Mouse (Mus musculus): ENCODE data around the gene Gdap2. TPM values are rescaled to one million over a fixed set of nuclear protein-coding genes. Genes with fewer than 3 reads are reported as not detected.

Gdap2 gene
- polyA plus RNA-seq, 1 experiment from 2014 or later, result 39.7 TPM

DNA sequence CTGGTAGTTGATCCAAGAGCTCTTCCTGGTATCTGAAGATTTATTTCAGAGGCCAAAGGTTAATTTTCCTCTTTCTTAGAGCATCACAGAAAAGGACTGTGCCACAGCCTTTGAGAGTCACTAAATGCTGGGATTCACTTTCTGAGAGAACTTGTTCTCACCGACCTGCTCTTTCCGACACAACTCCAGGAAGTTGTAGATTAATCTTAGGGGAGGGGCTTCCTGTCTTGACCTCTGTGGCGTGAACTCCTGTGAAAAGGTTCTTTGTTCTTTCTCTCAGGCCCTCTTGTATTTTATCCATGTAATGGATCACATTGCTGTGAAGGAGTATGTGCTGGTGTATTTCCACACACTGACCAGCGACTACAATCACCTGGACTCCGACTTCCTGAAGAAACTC lies 32.0 kb downstream of the Gdap2 start:
- Histone ChIP-seq H3K4me3 (no peak overlapping the region), H3K36me3 (peaks cover 33% of the 10 kb centered on the region), H3K27me3 (no peaks in the 10 kb centered on the region), H3K9me3 (no peaks in the 10 kb centered on the region), H3K27ac (replicated peaks) (no peak overlapping the region), H3K4me2 (replicated peaks) (no peak overlapping the region), H3K9ac (replicated peaks) (no peak overlapping the region), H3K4me1 (no peaks in the 10 kb centered on the region)
- no peak for ATAC-seq (ENCODE audit: low FRiP score, low read depth)
- 77% methylated on average over 5 of the region's 5 CpGs for WGBS

DNA sequence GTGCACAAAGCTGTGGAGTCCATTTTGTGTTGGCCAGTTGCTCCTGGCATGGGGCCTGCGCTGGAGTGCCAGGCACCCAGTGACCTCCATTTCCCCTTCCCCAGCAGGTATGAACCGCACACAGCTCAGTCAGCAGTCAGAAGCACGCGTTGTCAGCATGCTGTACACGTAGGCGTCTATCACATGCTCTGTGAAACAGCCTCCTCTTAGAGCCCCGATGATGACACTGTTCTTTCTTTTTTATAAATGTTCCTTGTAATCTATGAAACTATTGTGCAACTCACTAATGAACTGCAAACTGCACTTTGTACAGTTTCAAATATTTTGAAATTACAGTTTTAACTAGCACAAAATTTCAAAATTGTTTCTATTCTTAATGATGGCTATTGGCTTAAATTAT lies 39.4 kb downstream of the Gdap2 start:
- no peak overlapping the region for H3K9ac ChIP-seq (replicated peaks)
- WGBS, result 95% methylated on average over 7 of the region's 7 CpGs
- peaks cover 59% of the 10 kb centered on the region for H3K36me3 ChIP-seq
- H3K4me2 ChIP-seq (replicated peaks), result no peak overlapping the region
- H3K4me3 ChIP-seq, result no peak overlapping the region
- H3K4me1 ChIP-seq, result no peaks in the 10 kb centered on the region
- no peaks in the 10 kb centered on the region for H3K27me3 ChIP-seq
- H3K27ac ChIP-seq (replicated peaks), result no peak overlapping the region
- ATAC-seq (ENCODE audit: low FRiP score, low read depth), result no peak
- no peaks in the 10 kb centered on the region for H3K9me3 ChIP-seq

DNA sequence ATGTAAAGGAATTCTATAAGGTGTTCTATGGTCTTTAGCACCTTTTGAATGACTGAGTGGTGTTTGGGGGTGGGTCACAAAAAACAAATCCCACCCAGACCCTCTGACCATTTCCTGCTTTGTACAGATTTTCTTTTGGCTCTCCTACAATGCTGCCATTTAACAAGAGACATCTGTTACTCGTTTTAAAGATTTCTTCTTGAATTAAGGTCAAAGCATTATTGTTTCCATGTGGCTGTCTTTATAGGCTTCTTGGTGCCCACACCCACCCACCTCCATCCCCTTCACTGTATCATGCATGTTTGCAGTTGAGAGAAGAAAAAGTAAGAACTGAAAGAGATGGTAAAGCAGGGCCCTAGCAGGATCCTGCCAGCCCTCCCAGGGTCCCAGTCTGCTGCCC lies 44.8 kb downstream of the Gdap2 start:
- Histone ChIP-seq H3K36me3 (peaks cover 48% of the 10 kb centered on the region), H3K4me3 (no peak overlapping the region), H3K27me3 (no peaks in the 10 kb centered on the region), H3K9me3 (no peaks in the 10 kb centered on the region), H3K9ac (replicated peaks) (no peak overlapping the region), H3K4me2 (replicated peaks) (no peak overlapping the region), H3K27ac (replicated peaks) (no peak overlapping the region), H3K4me1 (no peaks in the 10 kb centered on the region)
- ATAC-seq (ENCODE audit: low FRiP score, low read depth), result no peak
- 81% methylated on average over 1 of the region's 1 CpGs for WGBS

DNA sequence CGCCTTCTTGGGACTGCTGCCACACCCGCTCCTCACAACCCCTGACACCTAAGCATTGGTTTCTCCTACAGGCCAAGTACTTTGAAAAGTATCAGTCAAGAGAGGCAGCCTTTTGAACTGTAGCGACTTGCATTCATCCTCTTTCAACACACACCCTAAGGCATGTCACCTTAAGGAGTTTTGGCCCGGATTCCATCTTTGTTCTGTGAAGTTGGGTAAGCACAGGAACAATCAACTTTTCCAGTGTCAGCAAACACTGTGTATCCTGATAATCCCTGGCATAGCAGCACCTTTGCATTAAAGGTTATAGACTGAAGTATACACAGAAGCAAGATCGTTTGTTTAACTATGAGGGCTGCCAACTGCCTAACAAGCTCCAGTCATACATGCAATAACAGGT lies 53.3 kb downstream of the Gdap2 start:
- Histone ChIP-seq H3K27me3 (no peaks in the 10 kb centered on the region), H3K4me3 (no peak overlapping the region), H3K4me2 (replicated peaks) (no peak overlapping the region), H3K27ac (replicated peaks) (no peak overlapping the region), H3K36me3 (no peaks in the 10 kb centered on the region), H3K4me1 (no peaks in the 10 kb centered on the region), H3K9me3 (no peaks in the 10 kb centered on the region), H3K9ac (replicated peaks) (no peak overlapping the region)
- WGBS, result 87% methylated on average over 5 of the region's 5 CpGs
- ATAC-seq (ENCODE audit: low FRiP score, low read depth), result no peak

DNA sequence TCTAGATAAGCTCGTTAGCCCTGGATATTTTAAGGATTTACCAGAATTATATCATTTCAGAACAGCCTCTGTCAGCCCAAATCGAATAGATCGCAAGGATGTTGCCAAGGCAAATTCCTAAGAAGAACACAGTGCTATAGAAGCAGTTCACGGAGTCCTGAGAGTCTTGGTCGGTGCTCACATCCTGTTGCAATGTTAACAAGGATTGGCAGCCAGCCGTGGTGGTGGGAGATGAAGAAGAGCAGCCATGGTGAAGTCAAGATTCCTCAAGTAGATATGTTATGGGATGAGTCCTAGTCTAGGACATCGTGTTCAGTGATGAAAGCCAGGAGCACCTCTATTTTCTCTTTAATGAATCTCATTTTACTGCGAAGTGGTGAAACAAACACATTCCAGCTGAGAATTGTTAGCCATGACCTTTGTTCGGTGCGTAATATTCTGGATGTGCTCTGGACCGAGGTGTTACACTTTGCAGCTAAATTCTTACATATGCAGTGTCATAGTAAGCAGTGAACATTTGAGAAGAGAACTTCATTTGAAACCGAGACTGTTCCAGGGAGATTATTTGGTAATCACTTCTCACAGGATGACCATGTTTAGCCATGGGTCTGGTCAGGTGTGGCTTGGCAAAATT lies 63.3 kb downstream of the Gdap2 start:
- H3K27me3 ChIP-seq, result no peaks in the 10 kb centered on the region
- H3K4me2 ChIP-seq (replicated peaks), result no peak overlapping the region
- H3K9me3 ChIP-seq, result no peaks in the 10 kb centered on the region
- no peak overlapping the region for H3K9ac ChIP-seq (replicated peaks)
- no peak overlapping the region for H3K27ac ChIP-seq (replicated peaks)
- H3K36me3 ChIP-seq, result no peaks in the 10 kb centered on the region
- H3K4me3 ChIP-seq, result no peak overlapping the region
- no peak for ATAC-seq (ENCODE audit: low FRiP score, low read depth)
- WGBS, result 91% methylated on average over 12 of the region's 12 CpGs
- H3K4me1 ChIP-seq, result no peaks in the 10 kb centered on the region

DNA sequence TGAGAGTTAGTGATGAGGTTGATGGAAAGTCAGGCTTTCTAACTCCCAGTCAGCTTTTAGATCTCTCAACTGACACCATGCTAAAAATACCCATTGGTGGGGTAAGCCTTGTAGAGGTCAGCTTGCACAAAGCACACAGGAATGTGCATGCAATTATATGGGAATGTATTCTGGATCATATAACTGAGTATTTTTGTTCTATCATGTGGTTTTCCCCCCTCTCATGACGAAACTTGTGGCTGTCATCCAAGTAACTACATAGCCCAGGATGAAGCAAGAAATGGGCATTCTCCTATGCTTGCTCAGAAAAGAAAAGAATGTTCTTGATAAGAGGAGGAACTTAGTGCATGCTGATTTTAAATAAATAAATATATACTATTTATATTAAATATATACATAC lies 65.3 kb downstream of the Gdap2 start:
- Histone ChIP-seq H3K4me2 (replicated peaks) (no peak overlapping the region), H3K4me3 (no peak overlapping the region), H3K27me3 (no peaks in the 10 kb centered on the region), H3K9ac (replicated peaks) (no peak overlapping the region), H3K4me1 (no peaks in the 10 kb centered on the region), H3K36me3 (no peaks in the 10 kb centered on the region), H3K27ac (replicated peaks) (no peak overlapping the region), H3K9me3 (no peaks in the 10 kb centered on the region)
- no peak for ATAC-seq (ENCODE audit: low FRiP score, low read depth)
- 86% methylated on average over 1 of the region's 1 CpGs for WGBS

DNA sequence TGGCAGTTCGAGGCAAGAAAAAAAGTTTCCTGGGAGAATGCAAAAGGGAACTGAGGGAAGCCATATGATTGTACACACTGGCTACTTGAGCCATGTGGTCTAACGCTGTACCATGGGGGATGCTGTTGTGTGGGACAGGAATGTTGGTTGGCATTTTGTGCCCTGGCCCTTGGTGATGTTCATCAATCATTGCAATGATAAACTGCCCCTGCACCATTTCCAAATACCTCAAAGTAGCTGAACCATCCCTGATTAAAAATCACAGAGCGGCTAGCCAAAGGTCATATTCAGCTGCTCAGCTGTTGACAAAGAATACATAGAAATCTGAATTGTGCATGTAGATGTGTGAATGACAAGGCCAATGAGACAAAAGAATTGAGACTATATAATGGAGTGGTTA lies 66.8 kb downstream of the Gdap2 start:
- ATAC-seq (ENCODE audit: low FRiP score, low read depth), result no peak
- no peak overlapping the region for H3K9ac ChIP-seq (replicated peaks)
- WGBS, result 89% methylated on average over 3 of the region's 3 CpGs
- no peak overlapping the region for H3K4me2 ChIP-seq (replicated peaks)
- H3K36me3 ChIP-seq, result no peaks in the 10 kb centered on the region
- H3K9me3 ChIP-seq, result no peaks in the 10 kb centered on the region
- H3K4me1 ChIP-seq, result no peaks in the 10 kb centered on the region
- no peaks in the 10 kb centered on the region for H3K27me3 ChIP-seq
- no peak overlapping the region for H3K4me3 ChIP-seq
- no peak overlapping the region for H3K27ac ChIP-seq (replicated peaks)

DNA sequence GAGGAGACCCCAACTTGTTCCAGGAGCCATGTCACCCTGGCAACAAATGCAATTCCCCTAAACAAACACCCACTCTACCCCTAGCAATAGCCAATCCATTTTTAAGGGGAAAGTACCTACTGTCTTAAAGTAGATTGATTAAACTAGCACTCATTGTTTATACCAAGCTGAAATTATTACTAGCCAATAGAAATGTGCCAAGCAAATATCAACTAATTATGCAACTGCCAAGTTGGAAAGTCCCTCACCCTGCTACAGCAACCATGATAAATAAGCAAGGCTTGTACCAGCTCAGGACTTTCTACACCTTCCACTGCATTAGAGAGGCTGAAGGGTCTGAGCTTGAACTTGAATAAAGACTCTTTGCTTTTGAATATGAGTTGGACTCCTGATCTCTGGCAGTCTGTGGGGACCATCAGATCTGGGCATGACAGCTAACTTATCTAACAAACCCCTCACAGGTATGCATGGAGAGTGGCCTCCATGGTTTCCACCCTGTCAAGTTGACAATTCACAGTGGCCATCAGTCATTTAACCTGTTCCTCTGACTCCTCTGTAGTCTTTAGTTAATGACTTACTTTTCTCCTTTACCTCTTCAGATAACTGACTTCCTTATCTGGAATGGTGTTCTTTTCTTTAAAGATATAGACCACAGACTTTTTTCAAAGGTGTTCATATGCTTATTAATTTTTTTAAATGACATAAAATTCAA lies 74.7 kb downstream of the Gdap2 start:
- Histone ChIP-seq H3K9ac (replicated peaks) (no peak overlapping the region), H3K4me1 (no peaks in the 10 kb centered on the region), H3K36me3 (no peaks in the 10 kb centered on the region), H3K27ac (replicated peaks) (no peak overlapping the region), H3K4me2 (replicated peaks) (no peak overlapping the region), H3K27me3 (no peaks in the 10 kb centered on the region), H3K4me3 (no peak overlapping the region), H3K9me3 (no peaks in the 10 kb centered on the region)
- ATAC-seq (ENCODE audit: low FRiP score, low read depth), result no peak

DNA sequence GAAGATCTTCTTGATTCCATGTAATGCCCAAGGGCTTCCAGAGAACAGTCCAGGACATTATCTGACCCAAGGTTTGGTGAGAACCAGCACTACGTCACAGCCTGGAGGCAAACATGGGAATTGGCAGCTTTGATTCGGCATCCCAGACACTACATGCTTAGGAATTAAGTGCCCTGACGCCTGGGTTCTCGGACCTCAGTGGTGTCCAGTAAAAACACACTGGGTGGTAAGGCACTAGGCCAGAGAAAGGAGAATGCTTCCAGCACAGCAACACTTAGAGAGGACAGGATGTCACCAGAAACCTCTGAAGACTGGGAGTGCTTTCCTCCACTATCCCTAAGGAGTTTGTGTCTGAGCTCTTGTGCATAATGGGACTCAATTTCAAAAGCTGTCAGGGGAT lies 80.0 kb downstream of the Gdap2 start:
- no peak overlapping the region for H3K4me3 ChIP-seq
- H3K36me3 ChIP-seq, result no peaks in the 10 kb centered on the region
- no peaks in the 10 kb centered on the region for H3K4me1 ChIP-seq
- H3K4me2 ChIP-seq (replicated peaks), result no peak overlapping the region
- ATAC-seq (ENCODE audit: low FRiP score, low read depth), result no peak
- 84% methylated on average over 4 of the region's 4 CpGs for WGBS
- H3K27me3 ChIP-seq, result no peaks in the 10 kb centered on the region
- H3K9ac ChIP-seq (replicated peaks), result no peak overlapping the region
- no peak overlapping the region for H3K27ac ChIP-seq (replicated peaks)
- no peaks in the 10 kb centered on the region; the same call in 1 of the 2 replicates for H3K9me3 ChIP-seq

DNA sequence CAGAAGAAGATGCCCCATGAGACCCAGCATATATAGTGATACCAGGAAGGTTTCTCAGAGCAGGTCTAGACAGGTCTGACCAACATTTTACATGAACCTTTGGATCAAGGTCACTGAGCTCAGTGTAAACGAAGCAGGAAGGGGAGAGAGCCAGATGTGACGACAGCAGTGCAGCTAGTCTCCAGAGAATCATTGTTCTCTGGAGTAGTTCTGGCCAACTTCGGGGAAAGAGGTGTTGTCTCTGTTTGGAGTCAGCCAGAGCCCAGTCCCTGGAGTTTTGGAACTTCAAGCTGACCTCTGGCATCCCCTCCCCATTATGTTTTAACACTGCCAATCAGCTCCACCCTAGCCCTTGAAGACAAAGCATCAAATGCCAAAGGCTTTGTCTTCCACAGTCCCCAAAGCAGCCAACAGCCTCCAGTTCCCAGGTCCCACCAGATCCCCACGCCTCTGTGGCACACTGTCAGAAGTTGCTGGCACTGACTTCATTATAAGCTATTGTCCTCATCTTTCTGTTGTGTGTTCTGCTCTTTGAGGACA lies 84.2 kb downstream of the Gdap2 start:
- Histone ChIP-seq H3K36me3 (no peaks in the 10 kb centered on the region), H3K4me1 (no peaks in the 10 kb centered on the region), H3K9ac (replicated peaks) (no peak overlapping the region), H3K27me3 (no peaks in the 10 kb centered on the region), H3K27ac (replicated peaks) (no peak overlapping the region), H3K9me3 (no peaks in the 10 kb centered on the region; the same call in 1 of the 2 replicates), H3K4me3 (no peak overlapping the region), H3K4me2 (replicated peaks) (no peak overlapping the region)
- WGBS, result 64% methylated on average over 4 of the region's 4 CpGs
- ATAC-seq (ENCODE audit: low FRiP score, low read depth), result no peak
